In the genomic region with DNA sequence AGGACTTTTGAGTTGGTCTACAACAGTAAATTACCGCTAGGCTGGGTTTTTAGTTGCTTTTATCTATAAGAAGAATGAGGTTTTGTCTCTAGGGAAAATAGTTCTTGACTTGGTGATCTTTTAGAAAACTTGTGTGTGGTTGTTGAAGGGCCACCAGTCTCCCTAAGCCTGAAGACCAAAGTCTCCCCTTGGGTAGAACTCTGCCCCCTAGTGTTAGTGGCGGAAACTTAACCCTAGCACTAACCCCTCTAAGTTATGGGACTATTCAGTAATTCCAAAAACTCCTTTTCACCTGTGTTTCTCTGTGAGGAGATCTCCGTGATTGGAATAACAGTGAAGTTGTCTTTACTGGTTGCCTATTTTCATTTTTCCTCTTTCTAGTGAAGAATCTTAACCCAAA, we compare ENCODE assay signal across 8 mouse cellular contexts. TPM values are rescaled to one million over a fixed set of nuclear protein-coding genes. Genes with fewer than 3 reads are reported as not detected.
DNase-seq lines count a peak whose midpoint lies in the region; ATAC-seq and TF ChIP-seq lines count a peak whose summit lies in the region.

No protein-coding gene starts in this region.

- TF ChIP-seq POLR2A in embryonic fibroblast, embryonic 13.5 days (IDR thresholded peaks at IDR 0.05; ENCODE audit: low read depth, low read length): no peak

- H3K36me3 ChIP-seq in ES-E14 (ENCODE audit: control insufficient read depth, insufficient read depth, low read length, poor library complexity, severe bottlenecking): no peaks in the 10 kb centered on the region
- no peaks in the 10 kb centered on the region for H3K36me3 ChIP-seq in lung, embryonic 15.5 days
- no peaks in the 10 kb centered on the region for H3K36me3 ChIP-seq in stomach, embryonic 16.5 days (ENCODE audit: control insufficient read depth, insufficient read depth, low read length)

- no peak for TF ChIP-seq CTCF in embryonic fibroblast, embryonic 13.5 days (IDR thresholded peaks at IDR 0.05; ENCODE audit: borderline replicate concordance, insufficient read depth, low read length)

- H3K9me3 ChIP-seq in ES-E14 (ENCODE audit: control insufficient read depth, insufficient read depth, low read depth, low read length): no peaks in the 10 kb centered on the region
- no peaks in the 10 kb centered on the region for H3K9me3 ChIP-seq in lung, embryonic 15.5 days
- no peaks in the 10 kb centered on the region for H3K9me3 ChIP-seq in stomach, embryonic 16.5 days (replicated peaks; ENCODE audit: control insufficient read depth, low read length)

- H3K4me3 ChIP-seq in ES-E14 (ENCODE audit: insufficient read depth in 1 of 2, low read depth in 1 of 2, low read length in 2 of 2, poor library complexity in 1 of 2, severe bottlenecking in 1 of 2): peak overlapping the region in 1 of 2 experiments; percentile 75; a peak in 1 of 4 replicates
- peak overlapping the region; percentile 84 for H3K4me3 ChIP-seq in embryonic fibroblast, embryonic 13.5 days (ENCODE audit: insufficient read depth, low read length)
- peak overlapping the region; percentile 86 for H3K4me3 ChIP-seq in lung, embryonic 15.5 days
- peak overlapping the region; percentile 90 for H3K4me3 ChIP-seq in stomach, embryonic 16.5 days (replicated peaks; ENCODE audit: low read length)

- H3K4me2 ChIP-seq in lung, embryonic 15.5 days: peak overlapping the region; percentile 60
- H3K4me2 ChIP-seq in stomach, embryonic 16.5 days (ENCODE audit: low read depth, low read length): peak overlapping the region; percentile 65

- no peaks in the 10 kb centered on the region for H3K27me3 ChIP-seq in lung, embryonic 15.5 days
- no peaks in the 10 kb centered on the region for H3K27me3 ChIP-seq in stomach, embryonic 16.5 days (ENCODE audit: control insufficient read depth, insufficient read depth, low read length)

- no peak overlapping the region for H3K27ac ChIP-seq in ES-E14 (ENCODE audit: insufficient read depth, low read depth, low read length, poor library complexity, severe bottlenecking)
- no peak overlapping the region for H3K27ac ChIP-seq in embryonic fibroblast, embryonic 13.5 days (ENCODE audit: insufficient read depth, low read length)
- H3K27ac ChIP-seq in lung, embryonic 15.5 days: no peak overlapping the region
- no peak overlapping the region for H3K27ac ChIP-seq in stomach, embryonic 16.5 days (ENCODE audit: low read length)

- ATAC-seq in lung, embryonic 15.5 days (ENCODE audit: borderline replicate concordance, extremely low read depth, low FRiP score, low TSS enrichment): no peak
- ATAC-seq in stomach, embryonic 16.5 days (ENCODE audit: insufficient read depth, low FRiP score): no peak

- peaks cover 3 to 9% of the 10 kb centered on the region in 2 experiments; a peak in 1 of 4 replicates for H3K4me1 ChIP-seq in ES-E14 (ENCODE audit: control insufficient read depth in 2 of 2, insufficient read depth in 2 of 2, low read length in 2 of 2, poor library complexity in 1 of 2)
- peaks cover 10% of the 10 kb centered on the region for H3K4me1 ChIP-seq in embryonic fibroblast, embryonic 13.5 days (ENCODE audit: control insufficient read depth, insufficient read depth, low read length)
- peaks cover 37% of the 10 kb centered on the region for H3K4me1 ChIP-seq in lung, embryonic 15.5 days
- H3K4me1 ChIP-seq in stomach, embryonic 16.5 days (ENCODE audit: control insufficient read depth, insufficient read depth, low read length): peaks cover 24% of the 10 kb centered on the region

- peak; percentile 64 to 71 for DNase-seq in B cell, adult 2 months
- DNase-seq in ES-E14 (ENCODE audit: low read depth, low spot score): peak; percentile 40
- peak; percentile 55 for DNase-seq in kidney, adult 11 months
- DNase-seq in c-Kit-positive CD71-positive TER-119-positive erythroid progenitor cells, embryonic 14.5 days (ENCODE audit: low spot score): no peak
- no peak for DNase-seq in urinary bladder, adult 18-20 months (ENCODE audit: low spot score in 2 of 2)

- 47% methylated on average over 3 of the region's 3 CpGs for WGBS in lung, embryonic 15.5 days
- 42% methylated on average over 3 of the region's 3 CpGs for WGBS in stomach, embryonic 16.5 days

- no peak overlapping the region for H3K9ac ChIP-seq in ES-E14 (ENCODE audit: insufficient read depth, low read depth, low read length, poor library complexity, severe bottlenecking)
- peak overlapping the region; percentile 83; the same call in 1 of the 2 replicates for H3K9ac ChIP-seq in lung, embryonic 15.5 days
- no peak overlapping the region for H3K9ac ChIP-seq in stomach, embryonic 16.5 days (ENCODE audit: low read length)

- in situ Hi-C loops in ES-E14 (cut with MboI; ENCODE audit: low sequenced_read_pairs in 2 of 2, unreplicated experiment in 2 of 2): no loop called here

TF ChIP-seq in ES-E14, 5 proteins besides CTCF, POLR2A, EP300 and RAD21:
- no peak for TF ChIP-seq HCFC1 (IDR thresholded peaks at IDR 0.05; ENCODE audit: borderline replicate concordance, insufficient read depth, low read length)

RNA-seq across cellular contexts. Expression of gene Myo10, which starts 1.9 kb away (rescaled TPM):
- 133 and 162 TPM in 2 replicates for total RNA-seq in ES-E14 (2012; rRNA removed)
- polyA plus RNA-seq in embryonic fibroblast, embryonic 13.5 days (2011; ENCODE audit: insufficient read length, low read depth, missing spikeins): 47.8 and 49.9 TPM in 2 replicates
- 37.1 and 38.0 TPM in 2 replicates for polyA plus RNA-seq in lung, embryonic 15.5 days (2015; fragmentation: Nextera tagmentation; extraction: Ambion mirVana)
- polyA plus RNA-seq in stomach, embryonic 16.5 days (2015; fragmentation: Nextera tagmentation; extraction: Ambion mirVana): 26.1 and 30.4 TPM in 2 replicates

Comparison
In these comparisons a context has a peak if more than half of its experiments do, and no peak if none do; other contexts are left out.
1. DNase-seq: peak in B cell, adult 2 months (2 of 2), ES-E14 (single experiment) and kidney, adult 11 months (single experiment); none in c-Kit-positive CD71-positive TER-119-positive erythroid progenitor cells, embryonic 14.5 days (single experiment) and urinary bladder, adult 18-20 months (0 of 2).